Mouse (Mus musculus): ENCODE results near the gene Frem3.
"Not testable (repeated sequence)": the region's sequence is repeated elsewhere in the genome, so short reads cannot be mapped to it uniquely, and the experiment has no call there.

Gene Frem3

GRCm38 (mm10) chr8:80688141-80688540 lies 77.3 kb downstream of the Frem3 start:
- in situ Hi-C loops (cut with MboI; ENCODE audit: unreplicated experiment in 2 of 2), result loop anchor here (5.0 to 25.0 kb wide), 6 partner anchors 193 to 1376 kb away; partner anchors contain the start of gene Gypa (in 1 of the 2)

GRCm38 (mm10) chr8:80710670-80711400 lies 100.0 kb downstream of the Frem3 start:
- in situ Hi-C loops (cut with MboI; ENCODE audit: unreplicated experiment in 2 of 2), result loop anchor here (10.0 to 25.0 kb wide), 2 partner anchors 349 to 1046 kb away; no protein-coding TSS in a partner anchor

DNA sequence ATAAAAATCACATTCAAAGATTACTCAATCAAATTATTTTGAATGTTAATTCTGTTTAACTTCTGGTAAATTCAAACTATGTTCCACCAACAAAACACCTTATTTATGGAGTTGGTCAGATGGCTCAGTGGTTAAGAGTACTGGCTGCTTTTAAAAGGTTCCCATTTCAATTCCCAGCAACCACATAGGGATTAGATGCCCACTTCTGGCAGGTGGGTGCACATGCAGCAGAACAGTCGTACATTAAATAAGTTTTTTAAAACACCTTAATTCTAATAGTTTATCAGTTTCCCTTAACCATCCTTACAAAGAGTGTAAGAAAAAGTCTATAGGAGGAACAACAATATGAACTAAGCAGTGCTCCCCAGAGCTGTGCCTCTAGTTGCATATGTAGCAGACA lies 103.6 kb downstream of the Frem3 start:
- in situ Hi-C loops (cut with MboI; ENCODE audit: unreplicated experiment in 2 of 2), result loop anchor here (10.0 to 25.0 kb wide), 2 partner anchors 352 to 1050 kb away; no protein-coding TSS in a partner anchor

GRCm38 (mm10) chr8:80732326-80732725 lies 121.4 kb downstream of the Frem3 start:
- in situ Hi-C loops (cut with MboI; ENCODE audit: unreplicated experiment in 2 of 2), result no loop called here

- in situ Hi-C loops (cut with MboI; ENCODE audit: unreplicated experiment in 2 of 2), result no loop called here
These were observed 127.1 kb downstream of the Frem3 start for GRCm38 (mm10) chr8:80738046-80738387.

- in situ Hi-C loops (cut with MboI; ENCODE audit: unreplicated experiment in 2 of 2), result no loop called here
These were observed 127.7 kb downstream of the Frem3 start for GRCm38 (mm10) chr8:80738388-80739154.

DNA sequence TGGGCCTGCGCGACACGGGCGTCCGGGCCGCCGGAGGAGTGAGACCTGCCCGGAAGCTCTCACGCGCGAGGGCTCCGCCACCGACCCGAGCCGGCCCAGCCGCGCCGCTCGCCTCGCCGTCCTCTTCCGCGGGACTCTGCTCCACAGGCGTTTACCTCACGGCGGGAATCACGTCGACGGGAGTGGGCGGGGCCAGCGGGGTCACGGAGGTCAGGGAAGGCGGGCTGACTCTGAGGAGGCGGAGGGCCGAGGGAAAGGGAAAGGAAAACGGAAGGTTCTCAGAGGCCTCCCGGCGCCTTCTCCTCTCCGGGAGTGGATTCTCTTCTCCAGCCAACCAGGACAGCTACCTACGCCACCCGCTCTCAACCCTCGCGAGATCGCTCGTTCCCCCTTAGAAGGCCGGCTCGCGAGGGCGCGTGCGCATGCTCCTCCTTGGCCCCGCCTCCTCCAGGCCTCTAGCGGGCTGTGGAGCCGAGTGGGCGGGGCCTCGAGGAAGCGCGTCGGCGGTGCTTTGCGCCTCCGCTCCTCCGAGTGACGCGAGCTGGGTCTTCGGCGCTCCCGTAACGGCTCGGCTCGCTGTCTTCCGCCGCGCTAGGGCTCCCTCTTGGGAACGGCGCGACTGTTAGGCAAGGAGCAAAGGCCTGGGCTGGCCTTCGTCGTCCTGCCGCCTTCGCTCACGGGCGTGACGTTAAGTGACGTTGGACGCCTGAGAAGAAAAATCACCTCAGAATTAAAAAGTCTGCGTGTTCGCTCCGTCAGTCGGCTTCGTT lies 128.5 kb downstream of the Frem3 start, which contains the start of gene Smarca5:
Gene Smarca5 (minus strand): TSS at position 343 of the 770 bp plus-strand sequence.
- in situ Hi-C loops (cut with MboI; ENCODE audit: unreplicated experiment in 2 of 2), result not testable (repeated sequence)

- in situ Hi-C loops (cut with MboI; ENCODE audit: unreplicated experiment in 2 of 2), result no loop called here
These were observed 129.1 kb downstream of the Frem3 start for GRCm38 (mm10) chr8:80739932-80740331.

Measured in v-Abl transformed pro-B cells (cell line).